Mouse (Mus musculus): ENCODE results near the gene D1Ertd622e. TPM values are rescaled to one million over a fixed set of nuclear protein-coding genes. Genes with fewer than 3 reads are reported as not detected.

The D1Ertd622e gene
- total RNA-seq, 2 experiments from 2014 or later = 63.0 to 68.0 TPM

DNA sequence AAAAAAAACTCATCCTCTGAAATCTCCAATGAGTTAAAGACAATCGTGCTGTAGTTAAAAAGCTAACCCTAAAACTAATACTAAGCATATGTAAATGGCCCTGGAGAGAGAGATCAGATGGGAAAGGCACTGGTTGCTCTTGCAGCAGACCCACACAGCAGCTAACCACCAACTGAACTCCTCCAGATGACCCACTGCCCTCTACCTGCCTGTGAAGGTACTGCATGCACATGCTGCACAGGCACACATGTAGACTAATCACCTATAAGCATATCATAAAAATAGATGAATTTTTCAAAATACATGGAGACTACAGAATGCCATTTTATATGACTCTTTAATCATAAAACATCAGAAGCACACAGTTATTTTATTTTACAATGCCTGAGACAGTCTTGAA, 14.8 kb downstream of the D1Ertd622e start:
- intact Hi-C loops (cut with DNase I) = no loop called here
- no peak for DNase-seq

DNA sequence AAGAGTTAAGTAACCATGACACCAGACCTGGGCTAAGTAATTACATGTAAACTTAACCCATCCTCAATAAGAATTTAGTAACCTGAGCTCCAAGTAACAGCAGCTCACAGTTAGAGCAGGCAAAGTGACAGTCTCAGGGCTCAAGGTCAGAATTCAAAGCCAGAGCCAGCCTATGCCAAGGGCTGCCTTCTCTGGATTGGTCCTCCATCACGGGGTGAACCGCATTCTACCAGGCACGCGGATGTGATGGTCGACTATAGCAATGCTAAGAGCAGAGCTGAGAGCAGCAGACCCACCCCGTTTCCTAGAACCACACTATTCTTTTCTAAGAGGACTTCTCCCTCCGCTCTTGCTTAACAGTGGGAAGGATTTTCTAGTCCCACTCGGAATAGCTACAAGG, 27.8 kb downstream of the D1Ertd622e start:
- intact Hi-C loops (cut with DNase I) = no loop called here
- DNase-seq = no peak

- intact Hi-C loops (cut with DNase I) = no loop called here
- DNase-seq = no peak
These were observed 29.2 kb downstream of the D1Ertd622e start for GRCm38 (mm10) chr1:97632545-97633256.

- intact Hi-C loops (cut with DNase I) = no loop called here
- no peak for DNase-seq
These were observed 29.9 kb downstream of the D1Ertd622e start for GRCm38 (mm10) chr1:97631843-97632470.

DNA sequence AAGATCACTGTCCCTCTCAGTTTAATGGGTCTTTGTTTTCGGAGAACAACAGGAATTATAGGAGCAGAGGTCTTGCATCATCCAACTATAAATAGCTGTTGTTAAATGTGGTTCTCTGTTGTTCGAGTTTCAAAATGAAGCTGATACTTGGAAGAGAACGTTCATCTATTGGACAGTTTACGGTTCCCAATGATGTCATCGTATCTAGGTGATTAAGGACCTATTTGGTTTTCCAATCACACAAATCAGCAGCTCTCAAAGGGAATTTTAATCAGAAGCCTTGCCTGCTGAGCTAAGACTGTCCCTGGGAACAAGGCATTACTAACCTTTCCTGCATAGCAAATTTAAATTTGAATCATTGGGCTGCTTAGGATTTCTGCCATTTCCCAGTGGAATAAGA, 31.7 kb downstream of the D1Ertd622e start:
- DNase-seq = no peak
- intact Hi-C loops (cut with DNase I) = no loop called here

DNA sequence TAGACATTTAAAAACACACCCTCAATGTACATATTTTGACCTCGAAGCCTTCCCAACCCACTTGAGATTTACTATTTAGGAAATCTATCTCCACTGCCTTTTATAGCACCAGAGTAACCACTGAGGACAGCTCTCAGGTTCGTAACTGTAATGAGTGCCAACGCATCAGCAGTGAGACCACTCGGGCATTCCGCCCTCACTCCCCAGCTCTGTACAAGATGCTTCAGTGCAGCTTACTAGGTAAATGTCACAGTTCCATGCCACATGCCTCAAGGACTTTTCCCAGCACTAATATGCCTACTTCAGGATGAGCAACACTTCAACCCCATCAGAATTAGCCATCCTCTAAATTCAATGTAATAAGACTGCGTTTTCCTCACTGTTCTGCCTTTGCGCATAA, 33.0 kb downstream of the D1Ertd622e start:
- no peak for DNase-seq
- intact Hi-C loops (cut with DNase I) = no loop called here

DNA sequence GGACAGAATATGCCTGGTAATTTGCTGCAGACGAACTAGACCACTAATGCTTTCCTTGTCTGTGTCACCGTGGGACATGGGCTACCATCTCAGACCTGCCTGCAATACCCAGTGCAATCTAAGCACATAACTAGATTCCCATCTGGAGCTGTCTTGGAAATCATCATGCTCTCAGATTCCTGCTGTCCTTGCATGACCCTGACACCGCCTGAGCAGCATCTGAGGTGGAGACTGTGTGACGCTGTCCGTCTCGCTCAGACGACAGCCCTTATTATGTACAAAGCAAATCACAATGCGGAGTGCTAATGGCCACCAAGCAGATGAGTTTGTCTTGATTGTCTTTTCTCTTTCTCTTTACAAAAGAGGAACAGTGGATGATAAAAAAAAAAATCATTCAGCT, 33.9 kb downstream of the D1Ertd622e start:
- no peak for DNase-seq
- intact Hi-C loops (cut with DNase I) = no loop called here

- intact Hi-C loops (cut with DNase I) = no loop called here
- DNase-seq = no peak
These were observed 36.4 kb downstream of the D1Ertd622e start for GRCm38 (mm10) chr1:97625427-97625826.

GRCm38 (mm10) chr1:97624386-97624785, 37.5 kb downstream of the D1Ertd622e start:
- intact Hi-C loops (cut with DNase I) = no loop called here
- no peak for DNase-seq

GRCm38 (mm10) chr1:97623214-97623856, 38.5 kb downstream of the D1Ertd622e start:
- intact Hi-C loops (cut with DNase I) = no loop called here

GRCm38 (mm10) chr1:97622574-97623208, 39.2 kb downstream of the D1Ertd622e start:
- no peak for DNase-seq
- intact Hi-C loops (cut with DNase I) = no loop called here

More at GRCm38 (mm10) chr1:97623214-97623856, 38.5 kb downstream of the D1Ertd622e start:
- DNase-seq = no peak

- intact Hi-C loops (cut with DNase I) = no loop called here
- DNase-seq = no peak
These were observed 42.1 kb downstream of the D1Ertd622e start for GRCm38 (mm10) chr1:97619621-97620320.

- DNase-seq = no peak
- intact Hi-C loops (cut with DNase I) = no loop called here
These were observed 46.3 kb downstream of the D1Ertd622e start for GRCm38 (mm10) chr1:97615525-97615924.

- intact Hi-C loops (cut with DNase I) = no loop called here
- DNase-seq = no peak
These were observed 47.1 kb downstream of the D1Ertd622e start for GRCm38 (mm10) chr1:97614531-97615462.

DNA sequence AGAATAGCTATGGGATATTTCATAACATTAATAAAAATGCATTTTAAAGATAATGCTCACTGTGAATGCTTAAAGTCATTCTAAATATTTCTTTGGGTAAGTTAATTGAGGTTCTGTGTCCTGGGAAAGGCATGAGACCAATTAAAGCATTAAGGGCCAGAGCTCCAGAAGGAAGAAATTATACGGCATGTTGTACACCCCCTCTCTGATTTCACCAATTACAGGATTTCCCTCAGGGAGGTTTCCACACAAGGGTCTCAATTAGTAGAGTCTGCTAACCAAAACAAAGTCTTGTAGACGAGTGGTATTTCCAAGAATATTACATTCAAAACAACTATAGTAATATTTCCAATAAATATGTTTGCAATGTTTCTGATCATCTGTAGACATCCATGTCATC, 50.1 kb downstream of the D1Ertd622e start:
- intact Hi-C loops (cut with DNase I) = no loop called here
- no peak for DNase-seq

GRCm38 (mm10) chr1:97603361-97603760, 58.5 kb downstream of the D1Ertd622e start:
- DNase-seq = no peak
- intact Hi-C loops (cut with DNase I) = no loop called here

GRCm38 (mm10) chr1:97600371-97600770, 61.5 kb downstream of the D1Ertd622e start:
- DNase-seq = no peak
- intact Hi-C loops (cut with DNase I) = no loop called here

DNA sequence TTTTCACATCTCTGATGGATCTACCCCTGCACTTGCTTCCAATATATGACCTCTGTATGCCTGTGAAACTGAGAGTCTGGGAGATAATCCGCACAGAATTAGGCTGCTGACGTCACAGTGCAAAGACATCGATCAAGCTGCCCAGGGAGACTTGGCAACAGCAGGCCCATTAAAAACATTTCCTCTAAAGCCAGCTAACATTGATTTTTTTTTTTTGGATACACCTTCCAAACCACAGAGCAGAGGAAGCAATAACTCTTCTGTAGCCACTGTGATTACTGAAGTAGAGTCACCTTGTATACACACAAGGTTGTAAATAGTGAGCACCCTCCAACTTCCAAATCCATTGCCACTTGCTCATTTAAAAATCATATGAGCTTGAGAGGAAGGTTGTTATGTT, 62.8 kb downstream of the D1Ertd622e start:
- intact Hi-C loops (cut with DNase I) = no loop called here

GRCm38 (mm10) chr1:97588561-97588960, 73.3 kb downstream of the D1Ertd622e start:
- DNase-seq = no peak
- intact Hi-C loops (cut with DNase I) = no loop called here

More for the DNA sequence above, 62.8 kb downstream of the D1Ertd622e start:
- no peak for DNase-seq

GRCm38 (mm10) chr1:97585106-97585505, 76.8 kb downstream of the D1Ertd622e start:
- intact Hi-C loops (cut with DNase I) = no loop called here

More at GRCm38 (mm10) chr1:97585106-97585505, 76.8 kb downstream of the D1Ertd622e start:
- no peak for DNase-seq

Data from left cerebral cortex, postnatal 4 days (tissue).